Mouse (Mus musculus): Measurements from ENCODE around the gene Prdm12. TPM values are rescaled to one million over a fixed set of nuclear protein-coding genes. Genes with fewer than 3 reads are reported as not detected.

Prdm12 gene
- total RNA-seq, 2 experiments from 2014 or later = 0.36 to 0.54 TPM

GRCm38 (mm10) chr2:31690063-31690462 is 50.2 kb downstream of the Prdm12 start:
- DNase-seq (ENCODE audit: extremely low spot score in 1 of 2, low spot score in 2 of 2) = no peak
- intact Hi-C loops (cut with DNase I) = no loop called here

GRCm38 (mm10) chr2:31698209-31698608 is 58.4 kb downstream of the Prdm12 start:
- intact Hi-C loops (cut with DNase I) = no loop called here
- no peak for DNase-seq (ENCODE audit: extremely low spot score in 1 of 2, low spot score in 2 of 2)

GRCm38 (mm10) chr2:31700545-31701446 is 61.0 kb downstream of the Prdm12 start:
- no peak for DNase-seq (ENCODE audit: extremely low spot score in 1 of 2, low spot score in 2 of 2)
- intact Hi-C loops (cut with DNase I) = loop anchor here (5.0 kb wide), 1 partner anchor 82 kb away; no protein-coding TSS in a partner anchor

GRCm38 (mm10) chr2:31703226-31703625 is 63.4 kb downstream of the Prdm12 start:
- no peak for DNase-seq (ENCODE audit: extremely low spot score in 1 of 2, low spot score in 2 of 2)
- intact Hi-C loops (cut with DNase I) = loop anchor here (5.0 kb wide), 1 partner anchor 79 kb away; no protein-coding TSS in a partner anchor

Small RNAs within 50 kb of the gene (microRNA-seq; reads per million reads assigned to microRNA genes)
- gene Mir6998 = 2.0 reads per million

Other genes with a start within 250 kb of the Prdm12 start
- gene Ass1, start 169.8 kb upstream of the Prdm12 start, total RNA-seq (2021) = 10 to 100 TPM; 20.6 to 21.2 TPM
- 10 to 100 TPM; 43.0 to 45.6 TPM for gene Fubp3, start 67.4 kb upstream of the Prdm12 start, total RNA-seq (2021)
- gene Exosc2, start 30.7 kb downstream of the Prdm12 start, total RNA-seq (2021) = 10 to 100 TPM; 24.2 to 26.3 TPM
- 10 to 100 TPM; 39.7 to 40.5 TPM for gene Abl1, start 48.3 kb downstream of the Prdm12 start, total RNA-seq (2021)
- gene Qrfp, start 170.5 kb downstream of the Prdm12 start, total RNA-seq (2021) = not detected
- 10 to 100 TPM in 1 of 2 experiments, 1 to 10 TPM in 1; 7.0 to 13.3 TPM for gene Fibcd1, start 206.0 kb downstream of the Prdm12 start, total RNA-seq (2021)
- gene Lamc3, start 247.3 kb downstream of the Prdm12 start, total RNA-seq (2021) = 1 to 10 TPM; 8.8 to 9.2 TPM